Mouse (Mus musculus) heart, postnatal 0 days (tissue): ENCODE data around the gene Olfr1097.

ENCODE experiments used
- CTCF ChIP-seq: IDR thresholded peaks from 2 replicates; pipeline ENCODE4 v1.5.1; 2016; ENCODE audit warnings: antibody characterized with exemption, control low read depth, low read depth
- EP300 ChIP-seq: IDR thresholded peaks from 2 replicates; pipeline ENCODE4 v1.6.1; 2016; ENCODE audit warnings: antibody characterized with exemption, low read depth

DNA sequence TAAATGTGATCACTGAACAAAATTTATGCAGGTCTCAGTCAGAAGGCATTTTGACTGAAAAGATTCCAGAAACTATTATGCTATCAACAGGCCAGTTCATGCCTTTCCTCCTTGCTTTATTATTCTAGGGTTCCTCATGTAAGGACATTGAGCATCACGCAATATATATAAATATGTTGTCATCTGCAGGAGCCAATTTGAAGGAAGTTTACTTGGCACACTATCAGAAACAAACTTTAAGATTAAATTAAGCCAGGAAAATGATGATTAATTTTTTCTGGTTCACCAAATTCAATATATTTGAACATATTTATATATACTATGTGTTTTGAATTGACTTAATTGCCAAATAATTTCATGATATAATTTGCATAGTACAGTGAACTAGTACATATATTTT, 32.4 kb upstream of the Olfr1097 start, which contains the start of gene Olfr1098:
- TF ChIP-seq CTCF (no peak), EP300 (no peak)
